Mouse (Mus musculus) yolk sac, embryonic 10.5 days (tissue): ENCODE data around the gene Ppip5k1.
A peak's percentile ranks its signal among the peaks of the same experiment; 100 is the strongest.

Experiments
- DNase-seq: peaks from one replicate; pipeline ENCODE4 v3.0.0-alpha.2; 2017; ENCODE audit warnings: low spot score

The Ppip5k1 gene

DNA sequence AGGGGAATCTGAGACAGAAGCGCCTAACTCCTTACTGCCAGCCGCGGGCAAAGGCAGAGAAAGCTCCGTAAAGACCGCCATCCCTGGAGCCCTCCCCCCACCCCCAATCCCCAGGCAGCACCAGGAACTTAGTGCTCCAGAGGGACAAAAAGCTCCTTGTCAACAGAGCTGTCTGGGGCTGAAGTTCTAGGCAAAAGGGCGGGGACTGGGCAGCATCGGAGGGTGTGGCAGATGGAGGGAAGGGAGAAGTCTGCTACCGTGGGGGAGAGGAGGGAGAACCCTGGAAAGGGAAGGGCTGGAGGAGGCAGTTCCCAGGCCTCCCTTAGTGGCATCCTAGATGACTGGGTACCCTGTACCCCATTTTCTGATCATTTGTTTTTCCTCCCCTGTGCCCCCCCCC is 57.1 kb downstream of the Ppip5k1 start:
- DNase-seq = no peak

DNA sequence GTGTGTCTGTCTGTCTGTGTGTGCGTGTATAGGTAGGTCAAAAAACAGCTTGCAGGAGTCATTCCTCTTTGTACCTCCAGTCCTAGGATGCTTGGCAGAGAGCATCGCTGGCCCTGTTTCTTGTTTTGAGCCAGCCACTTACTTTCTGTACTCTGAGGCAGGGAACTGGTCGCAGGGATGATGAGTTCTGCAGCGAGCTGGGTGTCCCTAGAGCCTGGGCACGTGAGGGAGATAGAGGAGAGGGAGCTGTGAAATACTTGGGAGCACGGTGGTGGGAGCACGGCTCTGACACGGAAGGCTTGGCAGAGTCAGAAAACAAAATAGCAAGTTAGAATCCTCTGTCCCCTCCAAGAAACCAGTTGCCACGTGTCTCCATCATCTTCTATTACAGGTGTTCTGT is 57.5 kb downstream of the Ppip5k1 start:
- no peak for DNase-seq

DNA sequence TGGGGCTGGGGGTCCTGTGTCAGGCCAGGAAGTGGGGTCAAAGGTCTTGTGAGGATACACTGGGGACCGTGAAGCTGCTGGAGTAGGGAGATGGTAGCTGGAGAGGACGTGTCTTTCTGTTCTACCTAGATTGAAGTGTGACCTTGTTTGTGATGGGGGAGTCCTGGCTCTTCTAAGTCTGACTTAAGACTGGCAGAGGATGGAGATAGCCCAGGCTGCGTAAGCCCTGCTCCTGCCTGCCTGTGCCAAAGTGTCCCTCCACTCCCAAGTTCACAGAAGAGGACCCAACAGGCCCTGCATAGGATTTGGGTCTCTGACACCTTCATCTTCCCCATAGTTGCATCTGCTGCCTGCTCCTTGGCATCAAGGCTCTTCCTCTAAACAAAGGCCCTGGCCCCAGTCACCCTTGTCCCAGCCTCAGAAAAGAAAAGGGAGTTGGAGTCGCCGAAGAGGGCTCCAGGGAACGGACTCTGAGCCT is 58.4 kb downstream of the Ppip5k1 start:
- no peak for DNase-seq

DNA sequence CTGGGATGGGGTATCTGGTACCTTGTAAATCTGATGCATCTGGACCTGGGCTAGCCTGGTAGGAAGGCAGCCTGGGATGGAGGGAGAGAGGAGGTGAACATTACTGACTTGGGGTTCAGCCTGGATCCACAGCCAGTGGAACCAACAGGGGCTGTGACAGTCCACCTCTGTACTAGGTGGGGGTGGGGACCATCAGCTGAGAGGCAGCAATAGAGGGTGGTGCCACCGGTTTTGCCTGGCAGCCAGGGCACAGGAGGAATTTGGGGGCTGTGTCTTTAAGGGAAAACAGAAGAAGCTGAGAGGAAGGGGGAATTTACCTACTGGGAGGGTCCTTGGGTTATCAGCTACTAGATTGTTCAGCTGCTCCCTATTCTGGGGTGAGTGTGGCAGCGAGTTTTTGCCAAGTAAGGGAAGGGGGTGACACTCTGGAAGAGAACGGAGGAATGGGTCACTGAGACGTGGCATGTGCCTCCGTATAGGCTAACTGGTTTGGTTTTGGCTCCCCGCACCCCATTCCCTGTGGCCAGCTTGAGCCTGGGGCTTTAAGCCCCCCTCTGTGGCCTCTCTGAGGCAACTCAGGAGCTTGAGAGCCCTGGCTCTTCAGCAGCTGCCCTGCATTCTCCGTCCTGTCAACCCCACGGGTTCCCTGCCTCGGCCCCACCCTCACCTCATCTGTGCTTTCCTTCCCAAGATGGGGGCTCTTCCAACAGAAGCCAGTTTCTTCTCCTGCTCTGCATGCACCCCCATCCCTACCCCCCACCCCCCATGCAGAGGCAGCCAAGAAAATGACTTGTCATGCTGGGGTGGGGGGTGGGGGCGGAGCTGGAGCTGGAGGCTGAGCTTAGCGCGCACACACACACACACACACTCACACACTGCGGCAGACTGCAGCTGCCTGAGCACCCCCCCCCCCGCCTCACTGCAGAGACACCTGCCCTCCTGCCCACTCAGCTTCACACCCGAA is 59.3 kb downstream of the Ppip5k1 start:
- DNase-seq = peak; percentile 29

DNA sequence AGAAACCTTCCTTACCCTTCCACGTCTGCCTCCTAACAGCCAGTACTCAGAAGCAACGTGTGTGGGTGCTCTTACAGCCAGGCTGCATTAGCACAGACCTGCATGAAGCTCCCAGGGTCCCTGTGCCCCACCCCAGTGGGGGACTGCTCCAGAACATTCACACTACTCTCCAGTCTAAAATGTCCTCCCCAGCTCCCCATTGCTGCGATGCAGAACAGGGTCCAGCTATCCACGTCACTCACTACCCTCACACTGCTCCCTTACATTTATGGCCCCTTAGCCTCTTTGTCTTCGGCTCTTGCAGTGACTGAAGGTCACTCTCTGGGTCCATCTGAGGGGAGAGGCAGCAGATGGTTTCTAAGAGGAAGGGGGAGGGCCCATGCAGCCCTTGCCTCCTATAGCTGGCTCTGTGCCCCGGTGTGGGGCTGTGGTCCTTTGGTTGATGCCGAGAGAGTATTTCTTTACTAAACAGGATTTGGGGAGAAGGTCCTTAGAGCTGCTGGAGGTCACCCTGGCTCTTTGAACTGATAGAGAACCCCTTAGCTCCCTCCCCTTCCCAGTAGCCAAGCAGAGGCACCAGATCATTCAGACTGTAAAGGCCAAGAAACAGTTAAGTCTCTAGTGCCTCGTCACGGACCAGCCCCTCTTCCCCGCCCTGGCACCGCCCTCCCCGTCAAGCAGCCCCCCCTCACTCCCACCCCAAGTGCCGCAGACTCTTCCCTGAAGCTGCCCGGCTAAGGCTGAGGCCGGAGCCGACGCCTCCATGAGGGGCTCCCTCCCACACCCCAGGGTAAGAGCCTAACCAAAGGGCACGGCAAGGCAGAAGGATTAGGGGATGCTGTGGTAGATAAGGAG is 60.2 kb downstream of the Ppip5k1 start:
- peak; percentile 54 for DNase-seq

DNA sequence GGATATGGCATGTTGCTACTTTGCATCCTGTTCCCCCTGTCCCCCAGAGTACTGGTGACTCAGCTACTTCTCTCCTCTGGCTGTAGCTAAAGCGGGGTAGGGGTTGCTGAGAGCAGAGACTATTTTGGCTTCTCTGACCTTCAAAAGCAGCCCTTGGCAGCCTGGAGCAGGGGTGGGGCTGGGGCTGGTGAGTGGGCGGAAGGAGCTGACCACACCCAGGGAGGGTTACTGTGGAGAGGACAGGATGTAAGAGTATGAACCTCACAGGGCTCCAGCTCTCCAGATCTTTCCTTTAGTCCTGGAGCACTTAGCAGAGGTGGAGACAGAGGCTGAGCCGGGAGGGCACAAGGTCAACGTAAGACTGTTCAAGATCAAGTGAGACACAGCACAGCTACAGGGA is 61.0 kb downstream of the Ppip5k1 start:
- DNase-seq = peak; percentile 43

DNA sequence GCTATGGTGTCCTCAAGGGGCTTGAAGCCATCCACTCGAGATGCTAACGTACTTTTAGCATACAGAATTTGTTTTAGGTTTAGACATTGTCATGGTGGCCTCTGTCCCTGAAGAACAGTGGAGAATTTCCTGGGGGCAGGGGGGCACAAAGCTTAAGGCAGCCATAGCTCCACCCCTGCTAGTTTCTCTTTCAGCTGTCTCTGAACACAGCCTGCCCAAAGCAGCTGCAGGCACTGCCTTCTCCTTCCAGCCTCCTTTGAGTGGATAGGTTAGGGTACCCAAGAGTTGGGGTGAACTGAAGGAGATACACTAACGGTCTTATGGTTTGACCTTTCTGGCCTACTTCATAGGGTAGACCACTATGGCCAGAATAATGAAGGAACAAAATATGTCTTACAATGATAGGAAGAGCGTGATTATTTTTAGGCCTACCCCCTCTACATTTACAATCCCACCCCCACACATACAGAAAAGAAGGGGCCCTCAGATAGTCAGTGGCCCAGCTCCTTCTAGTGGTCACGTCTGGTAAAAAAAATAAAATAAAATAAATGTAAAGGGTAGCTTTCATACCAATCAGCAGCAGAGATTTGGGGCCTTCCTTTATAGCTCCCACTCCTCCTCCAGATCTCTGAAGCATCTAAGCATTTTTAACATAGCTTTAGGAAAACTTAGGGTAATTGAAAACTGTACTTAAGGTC is 62.7 kb downstream of the Ppip5k1 start:
- no peak for DNase-seq

DNA sequence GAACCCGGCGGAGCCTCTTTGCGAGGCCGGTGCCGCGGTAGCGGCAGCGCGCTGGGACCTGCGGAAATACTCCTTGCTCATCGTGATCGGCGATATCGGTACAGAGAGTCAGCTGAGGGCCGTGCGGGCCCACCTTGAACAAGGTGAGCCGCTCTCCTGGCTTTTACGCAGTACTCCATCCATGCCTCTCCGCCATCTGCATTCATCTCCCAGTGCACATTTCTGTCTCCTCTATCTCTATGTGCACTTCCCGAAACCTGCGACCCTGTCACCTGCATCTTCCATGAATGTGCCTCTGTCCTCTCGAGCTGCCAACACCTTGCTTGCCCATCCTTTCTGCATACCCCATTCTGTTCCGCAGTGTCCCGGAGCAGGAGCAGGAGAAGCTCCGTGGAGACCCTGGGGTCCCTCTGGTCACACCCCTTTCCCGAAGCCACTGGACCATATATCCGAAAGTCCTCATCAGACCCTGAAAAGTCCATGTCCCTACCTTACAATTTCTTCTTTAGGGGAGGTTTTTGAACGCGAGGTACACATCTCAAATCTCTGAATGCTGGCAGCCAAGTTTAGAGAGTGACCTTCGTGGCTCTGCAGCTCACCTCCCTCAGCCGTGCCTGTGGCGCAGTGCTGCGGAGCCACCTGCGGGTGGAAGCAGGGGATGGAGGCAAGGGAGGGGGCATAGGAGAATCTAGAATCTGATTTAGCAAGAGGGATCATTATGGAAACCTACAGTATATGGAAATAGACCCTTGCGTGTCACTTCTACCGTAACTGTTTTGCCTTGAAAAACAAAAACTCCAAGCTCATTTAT is 65.3 kb downstream of the Ppip5k1 start:
- DNase-seq = no peak

DNA sequence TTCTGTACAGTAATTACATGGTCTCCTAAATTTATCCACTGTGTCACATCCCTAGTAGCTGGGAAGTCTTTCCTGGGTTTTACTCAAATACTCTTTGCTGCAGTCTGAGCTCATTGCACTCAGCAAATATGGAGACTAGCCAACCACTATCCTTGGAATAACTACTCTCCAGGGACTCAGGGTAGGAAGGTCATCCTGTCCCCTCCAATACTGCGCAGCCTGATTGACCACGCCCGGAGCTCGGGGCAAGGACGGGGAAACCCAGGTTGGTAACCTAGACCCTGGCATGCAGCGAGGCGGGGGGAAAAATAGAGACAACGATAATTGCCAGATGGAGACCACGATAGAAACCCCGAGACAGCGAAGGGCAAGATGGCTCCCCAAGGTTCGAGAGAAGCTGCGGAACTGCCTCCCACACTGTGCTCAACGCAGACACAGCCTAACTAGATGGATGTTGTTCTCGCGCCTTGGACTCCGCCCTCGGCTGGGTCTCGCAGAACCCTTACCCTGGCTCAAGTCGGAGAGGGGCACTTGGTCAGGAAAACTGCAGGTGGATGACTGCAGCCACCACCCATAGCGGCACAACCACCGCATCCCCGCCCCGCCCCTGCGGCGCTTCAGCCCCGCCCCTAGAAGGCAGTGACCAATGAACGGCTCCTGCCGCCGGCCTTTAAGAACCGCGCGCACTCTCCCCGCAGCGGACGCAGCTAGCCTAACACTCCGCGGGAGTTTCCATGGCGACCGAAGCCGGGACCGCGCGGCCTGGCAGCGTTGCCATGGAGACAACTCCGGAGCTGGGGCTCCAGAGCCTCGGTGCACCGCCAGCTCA is 66.1 kb downstream of the Ppip5k1 start, which contains the start of gene Map1a:
Gene Map1a, plus strand, starts transcription at position 700 of the 829 bp plus-strand sequence.
- DNase-seq = peak; percentile 91

DNA sequence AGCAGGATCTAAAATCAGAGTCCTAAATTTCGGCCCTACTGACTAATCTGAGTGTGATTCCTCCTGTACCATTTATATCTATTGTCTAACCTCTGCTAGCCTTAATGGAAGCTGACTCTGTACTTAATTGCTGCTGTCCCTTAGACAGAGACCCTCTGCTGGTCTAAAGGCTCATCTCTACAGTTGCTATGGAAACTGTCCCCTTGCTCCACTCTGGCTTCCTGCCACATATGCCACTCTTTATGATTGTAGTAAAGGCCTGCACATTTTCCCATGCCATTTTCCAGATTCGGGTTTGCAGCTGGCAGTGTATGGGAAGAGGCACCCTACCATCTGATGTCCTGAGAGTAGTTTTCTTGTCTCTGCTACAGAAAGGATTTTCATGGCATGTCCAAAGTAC is 67.3 kb downstream of the Ppip5k1 start:
- no peak for DNase-seq

DNA sequence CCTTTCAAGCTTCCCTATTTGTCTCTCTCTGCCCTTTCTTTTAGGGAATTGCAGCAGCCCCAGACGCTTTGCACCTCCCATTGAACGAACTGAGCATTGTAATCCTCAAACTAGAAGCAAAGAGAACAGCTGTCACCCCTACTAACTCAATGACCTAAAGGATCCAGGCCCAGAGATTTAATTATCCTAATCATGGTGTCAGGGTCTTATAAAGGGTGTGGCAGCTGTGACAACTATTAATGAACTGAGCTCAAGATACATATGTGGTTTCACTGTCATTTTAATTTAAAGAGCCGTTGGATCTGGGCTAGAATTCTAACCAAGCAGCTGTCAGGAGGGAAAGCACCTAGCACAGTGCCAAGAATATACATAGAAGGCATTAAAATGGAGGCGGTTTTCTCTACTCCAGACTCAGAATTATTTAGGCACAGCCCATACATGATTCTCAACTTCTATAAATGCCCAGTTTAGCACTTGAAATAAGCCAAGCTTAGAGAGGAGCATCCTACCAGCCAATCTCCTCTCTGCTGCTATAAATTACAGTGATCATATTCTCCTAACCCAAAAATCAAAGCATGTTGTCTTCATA is 83.2 kb downstream of the Ppip5k1 start:
- DNase-seq = no peak

DNA sequence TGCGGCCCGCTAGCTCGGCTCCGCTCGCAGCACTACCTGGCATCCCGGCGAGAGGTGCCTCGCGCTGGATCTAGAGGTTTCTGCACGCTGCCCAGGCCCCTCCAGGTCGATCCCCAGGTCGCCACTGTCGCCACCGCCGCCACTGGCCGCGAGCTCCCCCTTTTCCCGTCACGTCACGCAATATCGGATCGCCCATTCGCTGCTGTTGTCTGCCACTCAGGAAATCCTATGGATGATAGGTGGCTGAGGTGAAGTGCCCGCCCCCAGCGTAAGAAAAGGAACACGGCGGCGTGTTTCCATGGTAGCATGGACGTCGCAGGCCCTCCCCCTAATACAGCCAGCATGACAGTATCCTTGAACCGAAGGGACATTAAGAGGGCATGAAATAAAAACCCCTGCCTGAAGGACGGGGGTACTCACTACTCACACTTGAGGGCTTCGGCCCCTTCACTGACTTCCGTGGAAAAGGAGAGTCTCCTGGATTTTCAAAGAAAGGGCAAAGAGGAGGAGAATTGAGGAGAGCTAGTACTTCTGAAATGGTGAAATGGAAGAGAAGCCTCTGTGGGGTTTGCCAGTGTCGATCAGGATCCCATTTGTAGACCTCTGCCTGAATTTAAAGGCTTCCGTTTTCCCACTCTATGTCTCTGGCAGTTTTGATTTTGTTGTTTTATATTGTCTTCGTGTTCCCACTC is 83.8 kb downstream of the Ppip5k1 start, which contains the start of gene Trp53bp1:
Gene Trp53bp1, minus strand, starts transcription at position 172 of the 692 bp plus-strand sequence.
- DNase-seq = peak; percentile 93

DNA sequence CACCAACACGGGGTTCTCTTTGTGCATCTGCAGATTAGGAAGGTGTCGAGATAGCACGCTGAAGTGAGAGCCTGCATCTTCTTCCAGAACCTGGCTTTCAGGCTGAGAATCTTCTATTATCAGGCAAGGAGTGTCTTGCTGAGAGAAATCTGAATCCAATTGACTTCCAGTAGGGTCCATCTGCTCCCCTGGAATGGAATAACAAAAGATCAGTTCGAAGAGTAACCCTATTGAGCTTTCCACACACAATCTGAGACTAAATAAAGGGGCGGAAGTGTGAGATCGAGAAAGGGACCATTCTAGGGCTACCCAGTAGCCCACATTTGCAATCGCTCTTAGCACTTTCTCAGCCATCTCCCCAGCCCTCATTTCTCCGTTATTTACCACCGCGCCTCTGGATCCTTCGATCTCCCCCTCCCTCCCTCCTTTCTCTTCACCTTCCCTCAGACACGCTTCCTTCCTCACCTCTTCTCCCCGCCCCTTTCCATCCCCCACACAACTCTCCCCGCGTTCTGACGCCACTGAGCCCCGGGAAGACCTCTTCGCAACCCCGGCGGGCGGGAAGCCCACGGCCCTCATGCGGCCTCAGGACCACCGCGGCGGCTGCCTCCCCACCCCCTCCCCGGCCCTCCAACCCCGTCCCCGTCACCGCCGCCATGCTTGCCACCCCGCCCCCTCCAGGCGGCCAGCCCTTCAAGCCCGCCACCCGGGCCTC is 84.5 kb downstream of the Ppip5k1 start:
- DNase-seq = no peak

DNA sequence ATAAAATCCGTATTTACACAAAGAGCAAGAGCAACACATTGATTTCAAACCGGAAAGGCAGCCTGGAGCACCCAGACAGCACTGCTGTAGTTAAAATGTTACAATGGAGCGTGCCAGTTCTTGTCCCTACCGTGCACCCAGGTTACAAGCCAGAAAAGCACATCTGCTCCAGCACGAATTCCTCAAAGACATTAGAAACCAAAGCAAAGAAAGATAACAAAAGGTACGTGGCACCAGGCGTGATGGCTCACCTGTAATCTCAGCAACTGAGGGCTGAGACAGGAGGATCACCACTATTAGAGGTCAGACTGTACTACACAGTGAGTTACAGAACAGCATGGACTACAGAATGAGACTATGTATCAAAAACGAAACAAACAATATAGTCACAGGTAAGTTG is 86.8 kb downstream of the Ppip5k1 start:
- no peak for DNase-seq
